Mouse (Mus musculus): Measurements from ENCODE around the gene Vsig10.

GRCm38 (mm10) chr5:117381785-117382184 is 62.9 kb downstream of the Vsig10 start:
- TF ChIP-seq CTCF (IDR thresholded peaks at IDR 0.05; ENCODE audit: control insufficient read depth, insufficient read depth, insufficient read length) (no peak), MAX (IDR thresholded peaks at IDR 0.05) (no peak), MYOG (IDR thresholded peaks at IDR 0.05; ENCODE audit: control insufficient read depth, extremely low read depth, insufficient read length) (no peak)
